Mouse (Mus musculus): ENCODE results near the gene Ppp1r2.

Gene Ppp1r2

DNA sequence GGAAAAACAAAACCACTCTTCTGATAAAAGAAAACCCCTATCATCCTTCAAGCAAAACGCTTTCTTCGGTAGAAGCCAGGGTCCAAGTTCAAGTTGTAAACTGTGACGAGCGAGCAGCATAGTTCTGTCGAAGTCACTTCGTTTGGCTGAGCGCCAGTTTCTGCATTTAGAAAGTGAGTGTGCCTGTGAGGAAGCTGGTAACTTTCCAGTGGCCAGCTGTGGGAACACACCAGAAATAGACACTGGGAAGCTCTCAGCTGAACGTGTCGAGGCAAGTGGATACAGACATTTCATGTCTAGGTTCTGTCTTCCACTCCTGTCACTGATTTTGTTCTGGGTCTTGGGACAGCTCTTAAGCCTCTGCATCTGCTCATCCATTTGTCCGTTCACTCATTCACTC, 15.2 kb upstream of the Ppp1r2 start:
- peak; percentile 21 to 27 for DNase-seq

GRCm38 (mm10) chr16:31287712-31288111, 12.6 kb upstream of the Ppp1r2 start:
- no peak for DNase-seq

- DNase-seq = no peak
Measured at GRCm38 (mm10) chr16:31286801-31287488, 11.9 kb upstream of the Ppp1r2 start.

DNA sequence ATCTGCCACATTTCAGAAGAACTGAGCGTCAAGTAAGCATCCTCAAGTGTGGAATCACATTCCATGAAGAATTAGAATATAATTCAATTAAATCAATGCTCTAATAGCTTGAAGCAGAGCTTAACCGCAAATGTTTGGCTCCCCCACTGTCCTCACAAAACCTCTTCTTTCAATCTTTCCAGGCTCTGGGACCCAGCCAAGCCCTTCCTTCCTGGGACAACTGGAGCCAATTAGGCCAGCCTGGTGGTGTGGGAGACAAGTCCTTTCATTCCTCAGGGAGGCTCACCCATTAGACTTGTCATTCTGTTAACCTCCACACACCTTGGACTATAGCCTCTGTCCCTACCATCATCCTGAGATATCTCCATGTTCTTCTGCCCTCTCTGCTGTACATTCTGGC, 6.9 kb upstream of the Ppp1r2 start:
- no peak for DNase-seq

DNA sequence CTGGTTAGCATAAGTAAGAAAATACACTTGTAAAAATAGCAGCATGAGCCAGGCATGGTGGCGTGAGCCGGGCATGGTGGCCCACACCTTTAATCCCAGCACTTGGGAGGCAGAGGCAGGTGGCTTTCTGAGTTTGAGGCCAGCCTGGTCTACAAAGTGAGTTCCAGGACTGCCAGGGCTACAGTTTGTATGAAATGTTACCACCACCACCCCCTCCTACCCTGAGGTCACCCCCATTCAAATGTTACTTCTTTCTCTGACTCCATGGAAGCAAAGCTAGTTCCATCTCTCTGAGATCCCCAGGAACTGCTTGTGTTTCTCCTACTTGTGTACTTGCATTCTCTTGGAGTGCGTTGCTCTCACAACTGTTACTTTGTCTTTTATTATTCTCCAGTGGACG, 5.1 kb upstream of the Ppp1r2 start:
- no peak for DNase-seq

DNA sequence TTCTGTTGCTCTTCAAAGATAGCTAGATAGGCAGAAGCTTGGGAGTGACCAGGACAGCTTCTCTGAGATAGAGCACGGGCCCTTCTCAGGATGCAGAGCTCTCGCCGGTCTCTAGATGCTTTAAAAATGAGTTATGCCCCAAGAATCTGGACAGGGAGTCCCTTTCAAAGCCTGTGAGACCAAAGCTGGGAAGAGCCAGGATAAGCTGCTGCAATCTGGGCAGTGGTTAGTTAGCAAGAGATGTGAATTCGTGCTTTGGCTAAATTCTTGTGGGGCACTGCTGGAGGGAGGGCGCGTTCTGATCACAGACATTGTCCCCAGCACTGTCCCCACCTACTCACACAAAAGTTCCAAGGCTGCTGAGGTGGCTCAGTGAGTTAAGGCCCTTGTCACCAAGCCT, 3.5 kb upstream of the Ppp1r2 start:
- DNase-seq = no peak

GRCm38 (mm10) chr16:31278081-31278480, 3.0 kb upstream of the Ppp1r2 start:
- no peak for DNase-seq

- no peak for DNase-seq
Measured at GRCm38 (mm10) chr16:31276962-31277361, 1.9 kb upstream of the Ppp1r2 start.

GRCm38 (mm10) chr16:31276539-31276938, 1.5 kb upstream of the Ppp1r2 start:
- no peak for DNase-seq

- no peak for DNase-seq
Measured at GRCm38 (mm10) chr16:31274084-31274483, 993 bp downstream of the Ppp1r2 start.

DNA sequence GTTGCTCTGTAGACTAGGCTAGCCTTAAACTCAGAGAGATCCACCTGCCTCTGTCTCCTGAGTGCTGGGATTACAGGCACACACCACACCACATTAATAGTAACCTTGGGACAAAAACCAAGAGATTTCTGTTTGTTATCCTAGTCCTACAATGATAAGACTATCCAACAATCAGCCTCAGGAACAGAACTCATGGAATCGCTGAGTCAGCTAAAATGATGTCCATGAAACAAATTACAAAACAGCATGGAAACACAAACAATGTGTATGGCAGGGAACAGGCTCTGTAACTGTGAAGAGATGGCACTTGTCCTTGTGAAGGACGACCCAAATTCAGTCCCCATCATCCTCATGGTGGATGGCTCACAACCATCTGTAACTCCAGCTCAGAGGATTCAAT, 8.4 kb downstream of the Ppp1r2 start:
- no peak for DNase-seq

DNA sequence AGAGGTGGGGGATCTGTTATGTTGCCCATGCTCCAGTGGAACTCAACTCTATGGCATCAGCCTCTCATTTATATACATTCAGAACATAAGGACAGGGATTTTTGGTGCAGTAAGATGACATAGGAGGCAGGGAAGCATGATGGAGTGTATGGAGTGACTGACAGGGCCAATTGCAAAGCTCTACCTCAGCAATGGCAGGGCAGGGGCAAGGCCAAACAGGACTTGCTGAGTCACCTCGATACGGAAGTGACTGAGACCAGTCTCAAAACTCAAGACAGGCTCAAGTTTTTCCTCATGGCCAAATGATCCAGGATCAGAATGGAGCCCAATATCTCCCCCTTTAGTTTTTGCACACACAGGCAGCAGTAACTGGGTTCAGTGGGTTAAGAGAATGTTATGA, 18.9 kb downstream of the Ppp1r2 start:
- no peak for DNase-seq

GRCm38 (mm10) chr16:31255685-31256084, 19.4 kb downstream of the Ppp1r2 start:
- no peak for DNase-seq

GRCm38 (mm10) chr16:31249401-31249800, 25.7 kb downstream of the Ppp1r2 start:
- no peak for DNase-seq

DNA sequence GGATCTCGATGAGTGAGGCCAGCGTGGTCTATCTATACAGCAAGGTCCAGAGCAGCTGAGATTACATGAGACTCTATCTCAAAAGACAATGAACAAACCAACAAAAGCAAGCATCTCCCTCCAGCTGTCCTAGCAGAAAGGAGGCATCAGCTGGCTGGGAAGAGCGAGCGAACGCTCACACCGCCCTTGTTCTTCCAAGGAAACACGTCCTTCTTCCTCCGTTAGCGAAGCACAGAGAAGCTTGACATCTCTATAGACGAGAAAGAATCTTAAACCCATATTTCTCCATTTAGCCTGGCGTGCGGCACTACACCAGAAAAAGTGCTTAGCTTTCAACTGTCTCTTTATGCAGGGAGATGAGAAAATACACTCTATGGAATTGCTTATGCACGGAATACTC, 26.4 kb downstream of the Ppp1r2 start:
- DNase-seq = no peak

- DNase-seq = no peak
Measured at GRCm38 (mm10) chr16:31247442-31247841, 27.6 kb downstream of the Ppp1r2 start.

- DNase-seq = no peak
Measured at GRCm38 (mm10) chr16:31244053-31244452, 31.0 kb downstream of the Ppp1r2 start.

DNA sequence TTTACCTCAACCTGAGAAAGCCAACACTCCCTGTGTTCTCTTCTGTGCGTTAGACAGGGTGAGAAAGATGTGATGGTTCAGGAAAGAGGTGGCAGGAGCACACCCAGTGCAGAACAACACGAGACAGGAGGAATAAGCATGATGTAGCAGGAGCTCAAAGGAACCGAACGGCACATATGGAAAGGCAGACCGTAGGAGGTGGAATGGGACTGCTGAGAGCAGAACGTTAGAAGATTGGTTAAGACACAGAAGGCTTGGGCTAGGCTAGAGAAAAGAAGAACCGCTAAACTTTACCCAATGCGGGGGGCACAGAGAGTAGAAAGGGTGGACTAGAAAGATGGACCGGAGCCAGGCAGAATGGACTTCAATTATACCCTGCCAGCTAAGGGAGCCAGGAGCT, 33.6 kb downstream of the Ppp1r2 start:
- DNase-seq = no peak

DNA sequence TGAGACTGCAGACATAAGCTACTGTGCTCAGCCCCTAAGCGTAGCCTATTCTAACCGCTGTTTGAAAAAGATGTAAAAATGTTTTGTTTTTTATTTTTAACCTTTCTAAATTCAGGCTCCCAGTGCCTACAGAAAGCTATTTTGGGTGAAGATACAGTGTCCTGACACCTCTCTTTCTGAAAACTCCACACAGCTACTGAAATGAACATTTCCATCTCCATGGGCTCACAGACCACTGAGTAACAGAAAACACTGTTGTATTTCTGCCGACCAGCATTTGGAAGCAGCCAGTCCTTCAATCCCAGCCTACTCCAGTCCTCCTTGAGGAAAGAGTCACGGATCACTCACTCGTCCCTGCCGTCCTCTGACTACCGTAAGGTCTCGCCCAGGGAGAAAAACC, 34.5 kb downstream of the Ppp1r2 start:
- no peak for DNase-seq

GRCm38 (mm10) chr16:31238281-31238680, 36.8 kb downstream of the Ppp1r2 start:
- no peak for DNase-seq

DNA sequence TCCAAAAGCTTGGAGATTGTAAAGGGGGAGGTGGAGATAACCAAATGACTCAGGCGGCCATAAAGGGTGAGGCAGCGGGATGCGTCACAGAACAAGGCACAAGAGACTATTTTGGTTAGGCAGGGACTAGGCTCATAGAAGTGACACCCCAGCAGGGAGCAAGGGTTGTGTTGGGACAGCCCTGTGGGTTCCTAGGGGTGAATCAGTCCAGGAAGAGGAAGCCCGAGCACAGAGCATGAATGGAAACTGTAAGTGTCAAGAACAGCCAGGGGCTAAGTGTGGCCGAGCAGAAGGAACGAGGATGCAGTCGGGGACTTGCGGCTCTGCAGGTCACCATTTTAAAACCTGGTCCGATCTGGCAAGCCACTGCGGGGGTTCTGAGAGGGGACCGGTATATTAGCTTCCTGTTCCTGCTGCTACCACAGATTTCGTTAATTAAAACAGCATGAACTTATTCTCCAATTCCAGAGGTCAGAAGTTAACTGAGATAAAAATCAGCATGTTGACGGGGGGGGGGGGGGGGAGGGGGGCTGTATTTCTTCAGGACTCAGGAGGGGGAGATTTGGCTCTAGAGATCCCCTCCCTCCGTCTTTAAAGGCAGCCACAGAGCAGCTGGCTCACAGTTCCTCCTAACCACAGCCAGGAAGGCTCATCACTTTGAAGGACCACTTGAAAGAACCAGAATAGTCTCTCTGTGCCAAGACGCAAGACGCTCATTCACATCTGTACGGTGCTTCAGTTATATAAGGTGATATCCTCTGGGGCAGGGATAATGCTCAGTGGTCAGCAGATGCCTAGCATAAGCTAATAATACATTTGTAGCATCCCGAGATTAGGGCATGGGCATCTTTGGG, 39.4 kb downstream of the Ppp1r2 start:
- DNase-seq = peak; percentile 56 to 62

GRCm38 (mm10) chr16:31234808-31235456, 40.1 kb downstream of the Ppp1r2 start:
- DNase-seq = peak in 1 of 2 experiments; percentile 16

- no peak for DNase-seq
Measured at GRCm38 (mm10) chr16:31234356-31234755, 40.7 kb downstream of the Ppp1r2 start.
